Mouse (Mus musculus) midbrain, embryonic 13.5 days (tissue): Measurements from ENCODE around the gene Sf3b6. TPM values are rescaled to one million over a fixed set of nuclear protein-coding genes. Genes with fewer than 3 reads are reported as not detected.
"Not testable (repeated sequence)": the region's sequence is repeated elsewhere in the genome, so short reads cannot be mapped to it uniquely, and the experiment has no call there.

Experiments used
- ATAC-seq: fragments of 200-750 bp; cut with Nextera tagmentation; 2 replicates; pipeline ENCODE4 v1.8.0; 2017; ENCODE audit warnings: mild to moderate bottlenecking, moderate TSS enrichment, moderate library complexity
- H3K27ac ChIP-seq: fragments of 300-500 bp; sonication (generic); 2 replicates; pipeline ENCODE4 v1.5.1; 2015; ENCODE audit warnings: inconsistent platforms, mild to moderate bottlenecking, moderate library complexity
- H3K27me3 ChIP-seq: fragments of 300-500 bp; sonication (generic); 2 replicates; pipeline ENCODE4 v1.6.1; 2015; ENCODE audit warnings: mild to moderate bottlenecking, inconsistent platforms
- H3K36me3 ChIP-seq: fragments of 300-500 bp; sonication (generic); 2 replicates; pipeline ENCODE4 v1.6.1; 2015; ENCODE audit warnings: mild to moderate bottlenecking, inconsistent platforms
- H3K4me1 ChIP-seq: fragments of 300-500 bp; sonication (generic); replicated peaks from 2 replicates; pipeline ENCODE4 v1.6.1; 2015; ENCODE audit warnings: inconsistent platforms
- H3K4me2 ChIP-seq: fragments of 300-500 bp; sonication (generic); replicated peaks from 2 replicates; pipeline ENCODE4 v1.6.1; 2015; ENCODE audit warnings: moderate library complexity, mild to moderate bottlenecking, inconsistent platforms
- H3K4me3 ChIP-seq: fragments of 300-500 bp; sonication (generic); replicated peaks from 2 replicates; pipeline ENCODE4 v1.5.1; 2015; ENCODE audit warnings: mild to moderate bottlenecking, inconsistent platforms
- H3K9ac ChIP-seq: fragments of 300-500 bp; sonication (generic); replicated peaks from 2 replicates; pipeline ENCODE4 v1.6.1; 2015; ENCODE audit warnings: mild to moderate bottlenecking, inconsistent platforms
- H3K9me3 ChIP-seq: fragments of 300-500 bp; sonication (generic); 2 replicates; pipeline ENCODE4 v1.6.1; 2016; ENCODE audit warnings: mild to moderate bottlenecking, inconsistent platforms
- WGBS: fragments of 180-500 bp; shearing (Covaris S2); methylation state at CpG from one replicate; pipeline ENCODE4 v1.1.7; 2015; 5-methylcytosine and 5-hydroxymethylcytosine counted together
- polyA plus RNA-seq: library from polyadenylated mRNA; unstranded; fragments of >200 nt; fragmentation: Nextera tagmentation; extraction: Ambion mirVana; gene quantifications from 2 replicates; pipeline ENCODE4 v1.2.1, GENCODE M21; 2015

Gene Sf3b6
- polyA plus RNA-seq, result 302 and 303 TPM in 2 replicates

- H3K9me3 ChIP-seq, result no peaks in the 10 kb centered on the region
- WGBS, result under 1% methylated on average over 49 of the region's 49 CpGs
- peak within 1 kb of the TSS; percentile 76 for H3K9ac ChIP-seq
- peaks cover 22% of the 10 kb centered on the region for H3K36me3 ChIP-seq
- peak within 1 kb of the TSS; percentile 83 for H3K27ac ChIP-seq
- peak; percentile 99 for ATAC-seq
- H3K4me2 ChIP-seq, result peak within 1 kb of the TSS; percentile 94
- H3K4me3 ChIP-seq, result peak within 1 kb of the TSS; percentile 88
- no peaks in the 10 kb centered on the region for H3K27me3 ChIP-seq
- peaks cover 25% of the 10 kb centered on the region for H3K4me1 ChIP-seq
These were observed at the start of gene Sf3b6 for GRCm38 (mm10) chr12:4817361-4818101. Sf3b6 (plus strand) TSS chr12:4817544.

- ATAC-seq, result peak; percentile 99
- no peaks in the 10 kb centered on the region for H3K9me3 ChIP-seq
- 3% methylated on average over 61 of the region's 61 CpGs for WGBS
These were observed 48.6 kb upstream of the Sf3b6 start, which contains the start of the genes Pfn4 and Fam228b for GRCm38 (mm10) chr12:4768492-4769332. Pfn4 (plus strand) TSS chr12:4769022. Fam228b (minus strand) TSS chr12:4769267.

DNA sequence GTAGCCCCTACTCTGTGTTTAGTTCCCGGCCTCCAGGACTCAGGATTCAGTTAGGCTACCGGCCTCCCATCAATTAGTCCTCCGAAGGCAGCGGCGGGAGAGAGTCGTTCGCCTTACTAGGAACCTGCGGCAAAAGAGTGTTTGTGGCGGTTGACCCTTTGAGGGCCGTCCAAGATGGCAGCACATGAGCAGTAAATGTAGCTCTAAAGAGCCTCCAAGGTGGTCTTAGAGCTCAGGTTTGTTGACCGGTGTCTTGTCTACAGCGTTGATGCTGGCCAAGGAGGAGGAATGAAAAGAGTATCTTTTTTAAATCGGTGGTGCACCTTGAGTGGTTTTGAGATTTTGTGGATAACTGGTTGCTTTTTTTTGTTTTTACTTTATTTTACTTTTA lies 48.0 kb upstream of the Sf3b6 start:
- Histone ChIP-seq H3K4me3 (peak overlapping the region; percentile 68), H3K36me3 (no peaks in the 10 kb centered on the region), H3K4me1 (peaks cover 4% of the 10 kb centered on the region), H3K4me2 (peak overlapping the region; percentile 64), H3K9me3 (no peaks in the 10 kb centered on the region), H3K27ac (peak overlapping the region; percentile 96), H3K27me3 (no peaks in the 10 kb centered on the region), H3K9ac (peak overlapping the region; percentile 82)
- ATAC-seq, result no peak; the same call in 1 of the 2 replicates
- WGBS, result 20% methylated on average over 13 of the region's 13 CpGs

More at GRCm38 (mm10) chr12:4768492-4769332, 48.6 kb upstream of the Sf3b6 start, which contains the start of the genes Pfn4 and Fam228b:
- Histone ChIP-seq H3K4me3 (peak within 1 kb of the TSS; percentile 68), H3K36me3 (no peaks in the 10 kb centered on the region), H3K27me3 (no peaks in the 10 kb centered on the region), H3K4me1 (peaks cover 4% of the 10 kb centered on the region), H3K4me2 (peak within 1 kb of the TSS; percentile 64), H3K27ac (peak within 1 kb of the TSS; percentile 96), H3K9ac (peak within 1 kb of the TSS; percentile 82)

DNA sequence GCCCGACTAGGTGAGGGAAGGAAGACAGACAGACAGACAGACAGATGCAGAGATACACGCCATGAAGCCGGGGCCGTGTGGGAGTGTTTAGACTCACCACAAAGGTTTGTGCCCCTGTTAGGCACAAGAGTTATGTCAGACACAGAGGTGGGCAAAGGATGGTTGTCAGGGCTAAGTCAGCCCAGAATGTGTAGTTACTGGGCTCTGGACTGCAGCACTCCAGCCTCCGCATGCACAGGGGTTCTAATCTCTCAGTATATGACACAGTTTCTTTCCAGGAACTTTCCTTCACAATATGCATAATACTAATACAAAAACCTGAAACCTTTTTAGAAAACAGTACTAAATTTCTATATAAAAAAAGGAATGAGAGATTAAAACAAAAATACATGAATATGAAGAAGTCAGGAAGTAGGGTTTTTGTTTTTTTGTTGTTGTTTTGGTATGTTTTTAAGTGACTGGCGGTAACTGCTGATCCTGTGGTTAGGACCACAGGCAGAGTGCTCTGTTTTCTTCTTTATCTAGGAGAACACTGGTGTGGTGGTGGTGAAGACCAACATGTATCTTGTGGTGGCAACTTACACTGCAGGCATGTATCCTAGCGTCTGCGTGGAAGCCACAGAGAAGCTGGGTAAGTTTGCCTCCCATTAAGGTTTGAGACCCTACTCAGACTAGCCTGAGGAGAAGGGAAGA lies 42.3 kb upstream of the Sf3b6 start:
- Histone ChIP-seq H3K36me3 (no peaks in the 10 kb centered on the region), H3K9me3 (no peaks in the 10 kb centered on the region), H3K27ac (no peak overlapping the region), H3K4me1 (no peaks in the 10 kb centered on the region), H3K4me2 (no peak overlapping the region), H3K9ac (no peak overlapping the region), H3K4me3 (no peak overlapping the region), H3K27me3 (no peaks in the 10 kb centered on the region)
- ATAC-seq, result no peak
- WGBS, result 94% methylated on average over 8 of the region's 8 CpGs

DNA sequence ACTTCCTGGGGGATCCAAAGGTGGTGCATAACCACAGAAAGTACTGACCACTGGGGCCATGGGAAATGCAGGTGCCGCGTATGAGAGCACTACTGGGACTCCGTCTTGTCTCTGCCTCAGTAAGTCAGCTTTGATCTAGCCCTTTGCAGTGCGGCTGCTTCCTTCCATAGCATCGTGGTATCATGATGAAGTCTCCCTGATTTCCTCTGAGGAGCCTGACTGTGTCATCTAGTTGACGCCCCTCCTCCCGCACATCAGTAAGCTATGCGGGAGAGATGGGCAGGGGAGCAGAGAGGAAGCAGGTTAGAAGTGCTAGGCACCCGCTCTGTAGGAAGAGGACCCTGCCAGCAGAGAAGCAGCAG lies 41.8 kb upstream of the Sf3b6 start:
- no peak overlapping the region for H3K27ac ChIP-seq
- H3K9me3 ChIP-seq, result no peaks in the 10 kb centered on the region
- H3K9ac ChIP-seq, result no peak overlapping the region
- 78% methylated on average over 9 of the region's 9 CpGs for WGBS
- H3K27me3 ChIP-seq, result no peaks in the 10 kb centered on the region
- ATAC-seq, result no peak
- no peak overlapping the region for H3K4me2 ChIP-seq
- no peak overlapping the region for H3K4me3 ChIP-seq
- no peaks in the 10 kb centered on the region for H3K4me1 ChIP-seq
- no peaks in the 10 kb centered on the region for H3K36me3 ChIP-seq

- WGBS, result 91% methylated on average over 6 of the region's 6 CpGs
- H3K4me2 ChIP-seq, result no peak overlapping the region
- H3K9me3 ChIP-seq, result no peaks in the 10 kb centered on the region
- H3K27me3 ChIP-seq, result no peaks in the 10 kb centered on the region
- no peak overlapping the region for H3K27ac ChIP-seq
- no peak for ATAC-seq
- no peak overlapping the region for H3K4me3 ChIP-seq
- H3K36me3 ChIP-seq, result no peaks in the 10 kb centered on the region
- H3K9ac ChIP-seq, result no peak overlapping the region
- no peaks in the 10 kb centered on the region for H3K4me1 ChIP-seq
These were observed 39.6 kb upstream of the Sf3b6 start for GRCm38 (mm10) chr12:4777734-4778133.

DNA sequence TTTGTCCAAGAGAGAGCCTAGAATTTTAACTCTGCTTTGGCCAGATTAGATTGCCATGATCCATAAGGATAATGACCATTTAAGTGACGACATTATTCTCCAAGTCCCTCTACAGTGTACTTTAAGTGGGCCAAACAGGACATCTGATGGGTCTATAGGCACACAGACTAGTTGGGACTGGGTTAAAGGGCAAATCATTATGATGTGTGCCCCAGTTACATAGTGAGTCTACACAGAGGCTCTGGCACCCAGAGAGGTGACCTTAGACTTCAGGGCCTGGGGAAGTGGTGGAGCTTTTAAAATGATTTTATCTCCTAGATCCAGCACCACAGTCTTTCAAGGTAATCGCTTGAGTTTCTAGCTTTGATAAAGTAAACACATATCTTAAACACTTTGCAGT lies 37.1 kb upstream of the Sf3b6 start:
- H3K4me3 ChIP-seq, result no peak overlapping the region

GRCm38 (mm10) chr12:4781270-4781669 lies 36.1 kb upstream of the Sf3b6 start:
- Histone ChIP-seq H3K4me2 (no peak overlapping the region), H3K9me3 (no peaks in the 10 kb centered on the region), H3K9ac (no peak overlapping the region), H3K4me3 (no peak overlapping the region), H3K36me3 (no peaks in the 10 kb centered on the region), H3K27me3 (no peaks in the 10 kb centered on the region), H3K4me1 (no peaks in the 10 kb centered on the region), H3K27ac (no peak overlapping the region)
- 80% methylated on average over 1 of the region's 1 CpGs for WGBS
- ATAC-seq, result no peak

More for the DNA sequence above, 37.1 kb upstream of the Sf3b6 start:
- 79% methylated on average over 2 of the region's 2 CpGs for WGBS
- no peak overlapping the region for H3K4me2 ChIP-seq
- no peaks in the 10 kb centered on the region for H3K9me3 ChIP-seq
- ATAC-seq, result no peak
- no peak overlapping the region for H3K27ac ChIP-seq
- H3K36me3 ChIP-seq, result no peaks in the 10 kb centered on the region
- no peaks in the 10 kb centered on the region for H3K27me3 ChIP-seq
- H3K9ac ChIP-seq, result no peak overlapping the region
- H3K4me1 ChIP-seq, result no peaks in the 10 kb centered on the region

GRCm38 (mm10) chr12:4781725-4782404 lies 35.5 kb upstream of the Sf3b6 start:
- not testable (repeated sequence) for H3K27ac ChIP-seq, ATAC-seq, H3K9ac ChIP-seq, H3K27me3 ChIP-seq, H3K4me3 ChIP-seq, H3K4me1 ChIP-seq, H3K36me3 ChIP-seq, H3K4me2 ChIP-seq, H3K9me3 ChIP-seq
- 94% methylated on average over 9 of the region's 9 CpGs for WGBS

DNA sequence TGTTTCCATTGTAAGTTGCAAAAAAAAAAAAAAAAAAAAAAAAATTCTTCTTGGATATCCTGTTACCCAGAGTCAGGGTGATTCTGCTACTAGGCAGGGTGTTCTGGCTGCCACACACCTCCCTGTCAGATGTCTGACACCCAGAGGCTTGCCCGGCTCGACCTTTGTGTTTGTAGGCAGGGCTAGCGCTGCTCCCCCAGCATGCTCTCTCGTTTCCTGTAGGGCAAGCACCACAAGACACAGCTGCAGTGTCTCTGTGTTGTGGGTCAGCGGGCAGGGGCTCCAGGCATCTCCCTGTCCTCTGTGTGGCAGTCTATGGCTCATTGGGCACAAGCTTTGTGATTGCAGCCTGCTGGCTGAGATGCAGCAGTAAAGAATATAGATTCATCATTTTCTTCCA lies 33.7 kb upstream of the Sf3b6 start:
- no peak for ATAC-seq
- Histone ChIP-seq H3K36me3 (no peaks in the 10 kb centered on the region), H3K4me2 (no peak overlapping the region), H3K4me3 (no peak overlapping the region), H3K27me3 (no peaks in the 10 kb centered on the region), H3K9ac (no peak overlapping the region), H3K27ac (no peak overlapping the region), H3K9me3 (no peaks in the 10 kb centered on the region), H3K4me1 (no peaks in the 10 kb centered on the region)
- WGBS, result 48% methylated on average over 5 of the region's 5 CpGs

- H3K27me3 ChIP-seq, result no peaks in the 10 kb centered on the region
- no peak for ATAC-seq
- no peak overlapping the region for H3K9ac ChIP-seq
- H3K36me3 ChIP-seq, result no peaks in the 10 kb centered on the region
- H3K9me3 ChIP-seq, result no peaks in the 10 kb centered on the region
- H3K4me2 ChIP-seq, result no peak overlapping the region
- H3K4me3 ChIP-seq, result no peak overlapping the region
- H3K27ac ChIP-seq, result no peak overlapping the region
- 82% methylated on average over 2 of the region's 2 CpGs for WGBS
- no peaks in the 10 kb centered on the region for H3K4me1 ChIP-seq
These were observed 32.9 kb upstream of the Sf3b6 start for GRCm38 (mm10) chr12:4784466-4784865.
